Mouse (Mus musculus) embryonic facial prominence, embryonic 13.5 days (tissue): ENCODE data around the gene Gm45208. TPM values are rescaled to one million over a fixed set of nuclear protein-coding genes. Genes with fewer than 3 reads are reported as not detected.
"Not testable (repeated sequence)": the region's sequence is repeated elsewhere in the genome, so short reads cannot be mapped to it uniquely, and the experiment has no call there.

ENCODE experiments used
- ATAC-seq: fragments of 200-750 bp; cut with Nextera tagmentation; 2 replicates; pipeline ENCODE4 v1.8.0; 2017; ENCODE audit warnings: low read depth; ENCODE audit not compliant: insufficient number of reproducible peaks, insufficient read depth, low FRiP score, low TSS enrichment
- H3K27ac ChIP-seq: fragments of 300-500 bp; sonication (generic); 2 replicates; pipeline ENCODE4 v1.5.1; 2015; ENCODE audit warnings: moderate library complexity, mild to moderate bottlenecking, inconsistent platforms
- H3K27me3 ChIP-seq: fragments of 300-500 bp; sonication (generic); 2 replicates; pipeline ENCODE4 v1.6.1; 2015; ENCODE audit warnings: mild to moderate bottlenecking, inconsistent platforms
- H3K36me3 ChIP-seq: fragments of 300-500 bp; sonication (generic); 2 replicates; pipeline ENCODE4 v1.6.1; 2015; ENCODE audit warnings: mild to moderate bottlenecking, inconsistent platforms
- H3K4me1 ChIP-seq: fragments of 300-500 bp; sonication (generic); 2 replicates; pipeline ENCODE4 v1.6.1; 2015; ENCODE audit warnings: inconsistent platforms
- H3K4me2 ChIP-seq: fragments of 300-500 bp; sonication (generic); 2 replicates; pipeline ENCODE4 v1.6.1; 2015; ENCODE audit warnings: moderate library complexity, mild to moderate bottlenecking, inconsistent platforms
- H3K4me3 ChIP-seq: fragments of 300-500 bp; sonication (generic); 2 replicates; pipeline ENCODE4 v1.5.1; 2015; ENCODE audit warnings: mild to moderate bottlenecking, inconsistent platforms
- H3K9ac ChIP-seq: fragments of 300-500 bp; sonication (generic); 2 replicates; pipeline ENCODE4 v1.6.1; 2015; ENCODE audit warnings: mild to moderate bottlenecking, inconsistent platforms
- H3K9me3 ChIP-seq: fragments of 300-500 bp; sonication (generic); 2 replicates; pipeline ENCODE4 v1.6.1; 2016; ENCODE audit warnings: inconsistent platforms
- WGBS: fragments of 180-500 bp; shearing (Covaris S2); methylation state at CpG from one replicate; pipeline ENCODE4 v1.1.7; 2015; ENCODE audit warnings: mixed read lengths; 5-methylcytosine and 5-hydroxymethylcytosine counted together
- polyA plus RNA-seq: library from polyadenylated mRNA; unstranded; fragments of >200 nt; fragmentation: Nextera tagmentation; extraction: Ambion mirVana; gene quantifications from 2 replicates; pipeline ENCODE4 v1.2.1, GENCODE M21; 2015

Gm45208 gene
- polyA plus RNA-seq, 1 experiment from 2014 or later = not detected

GRCm38 (mm10) chrX:7692862-7693261 is 29.2 kb upstream of the Gm45208 start:
- no peak overlapping the region for H3K27ac ChIP-seq
- H3K9ac ChIP-seq = no peak overlapping the region
- no peak overlapping the region for H3K4me3 ChIP-seq
- H3K4me2 ChIP-seq = no peak overlapping the region
- H3K36me3 ChIP-seq = no peaks in the 10 kb centered on the region
- H3K9me3 ChIP-seq = no peaks in the 10 kb centered on the region
- 40% methylated on average over 4 of the region's 4 CpGs for WGBS
- no peaks in the 10 kb centered on the region for H3K27me3 ChIP-seq
- H3K4me1 ChIP-seq = no peaks in the 10 kb centered on the region
- no peak for ATAC-seq

- 43% methylated on average over 6 of the region's 6 CpGs for WGBS
- H3K4me1 ChIP-seq = peaks cover 5% of the 10 kb centered on the region; the same call in 1 of the 2 replicates
- H3K36me3 ChIP-seq = peaks cover 2% of the 10 kb centered on the region; the same call in 1 of the 2 replicates
- no peak overlapping the region for H3K27ac ChIP-seq
- no peak overlapping the region for H3K9ac ChIP-seq
- peak overlapping the region; percentile 58; the same call in 1 of the 2 replicates for H3K4me3 ChIP-seq
- H3K27me3 ChIP-seq = no peaks in the 10 kb centered on the region
- H3K9me3 ChIP-seq = no peaks in the 10 kb centered on the region
- ATAC-seq = no peak
- peak overlapping the region; percentile 46 for H3K4me2 ChIP-seq
Observed at GRCm38 (mm10) chrX:7696520-7696919, 25.5 kb upstream of the Gm45208 start.

GRCm38 (mm10) chrX:7696954-7697381 is 25.1 kb upstream of the Gm45208 start, which contains the start of gene Gpkow:
Gene Gpkow, plus strand, starts transcription at chrX:7697131.
- peak within 1 kb of the TSS; percentile 60 for H3K4me2 ChIP-seq
- H3K4me1 ChIP-seq = peaks cover 5% of the 10 kb centered on the region; the same call in 1 of the 2 replicates
- H3K9me3 ChIP-seq = no peaks in the 10 kb centered on the region
- H3K9ac ChIP-seq = peak within 1 kb of the TSS; percentile 72
- WGBS = 23% methylated on average over 33 of the region's 33 CpGs
- peaks cover 6% of the 10 kb centered on the region; the same call in 1 of the 2 replicates for H3K36me3 ChIP-seq
- peak within 1 kb of the TSS; percentile 58 for H3K4me3 ChIP-seq
- peak within 1 kb of the TSS; percentile 33; the same call in 1 of the 2 replicates for H3K27ac ChIP-seq
- H3K27me3 ChIP-seq = no peaks in the 10 kb centered on the region
- ATAC-seq = peak; percentile 85

- not testable (repeated sequence) for H3K4me1 ChIP-seq, ATAC-seq, H3K9me3 ChIP-seq, H3K36me3 ChIP-seq, H3K27me3 ChIP-seq, H3K27ac ChIP-seq
- H3K4me2 ChIP-seq = peak overlapping the region; percentile 55
- H3K9ac ChIP-seq = peak overlapping the region; percentile 59; the same call in 1 of the 2 replicates
- H3K4me3 ChIP-seq = peak overlapping the region; percentile 36
- 22% methylated on average over 6 of the region's 12 CpGs for WGBS
Observed at GRCm38 (mm10) chrX:7713764-7714134, 8.3 kb upstream of the Gm45208 start.

- not testable (repeated sequence) for H3K36me3 ChIP-seq, H3K27ac ChIP-seq, H3K9me3 ChIP-seq, H3K4me1 ChIP-seq, H3K27me3 ChIP-seq
- ATAC-seq = peak; percentile 97
- WGBS = 22% methylated on average over 51 of the region's 60 CpGs
- Histone ChIP-seq H3K4me3 (peak within 1 kb of the TSS; percentile 36), H3K4me2 (peak within 1 kb of the TSS; percentile 55), H3K9ac (peak within 1 kb of the TSS; percentile 59; the same call in 1 of the 2 replicates)
Observed at GRCm38 (mm10) chrX:7714135-7714899, 7.7 kb upstream of the Gm45208 start, which contains the start of gene Wdr45. Gene Wdr45, plus strand, starts transcription at chrX:7714333.

- H3K4me2 ChIP-seq, H3K4me3 ChIP-seq, H3K4me1 ChIP-seq, H3K9ac ChIP-seq, H3K36me3 ChIP-seq, H3K9me3 ChIP-seq, H3K27ac ChIP-seq, ATAC-seq, H3K27me3 ChIP-seq: not testable (repeated sequence)
- WGBS = 44% methylated on average over 1 of the region's 1 CpGs
Observed at GRCm38 (mm10) chrX:7716058-7716457, 6.0 kb upstream of the Gm45208 start.

GRCm38 (mm10) chrX:7722282-7722611 is 202 bp downstream of the Gm45208 start:
- ATAC-seq = no peak
- Histone ChIP-seq H3K9ac (peak overlapping the region; percentile 73), H3K27ac (peak overlapping the region; percentile 91), H3K4me1 (0 out of 2 replicates have a peak, but pooled peaks cover 4% of the 10 kb centered on the region), H3K4me2 (peak overlapping the region; percentile 69), H3K9me3 (no peaks in the 10 kb centered on the region), H3K36me3 (peaks cover 23% of the 10 kb centered on the region; the same call in 1 of the 2 replicates), H3K4me3 (peak overlapping the region; percentile 57), H3K27me3 (no peaks in the 10 kb centered on the region)
- 30% methylated on average over 11 of the region's 11 CpGs for WGBS

GRCm38 (mm10) chrX:7722691-7723090 is 646 bp downstream of the Gm45208 start:
- WGBS = 23% methylated on average over 4 of the region's 4 CpGs
- Histone ChIP-seq H3K4me2 (peak overlapping the region; percentile 69), H3K9me3 (no peaks in the 10 kb centered on the region), H3K27ac (no peak overlapping the region), H3K27me3 (no peaks in the 10 kb centered on the region), H3K4me1 (0 out of 2 replicates have a peak, but pooled peaks cover 4% of the 10 kb centered on the region), H3K9ac (peak overlapping the region; percentile 73), H3K36me3 (peaks cover 23% of the 10 kb centered on the region; the same call in 1 of the 2 replicates), H3K4me3 (peak overlapping the region; percentile 57)
- ATAC-seq = no peak

- H3K4me3 ChIP-seq = no peak overlapping the region
- H3K27ac ChIP-seq = no peak overlapping the region
- 0 out of 2 replicates have a peak, but pooled peaks cover 4% of the 10 kb centered on the region for H3K4me1 ChIP-seq
- no peak overlapping the region for H3K4me2 ChIP-seq
- no peaks in the 10 kb centered on the region for H3K9me3 ChIP-seq
- no peak overlapping the region for H3K9ac ChIP-seq
- H3K27me3 ChIP-seq = no peaks in the 10 kb centered on the region
- WGBS = 69% methylated on average over 7 of the region's 7 CpGs
- ATAC-seq = no peak
- peaks cover 23% of the 10 kb centered on the region; the same call in 1 of the 2 replicates for H3K36me3 ChIP-seq
Observed at GRCm38 (mm10) chrX:7724135-7724534, 2.1 kb downstream of the Gm45208 start.

GRCm38 (mm10) chrX:7725841-7726240 is 3.8 kb downstream of the Gm45208 start:
- Histone ChIP-seq H3K4me2 (no peak overlapping the region), H3K36me3 (peaks cover 23% of the 10 kb centered on the region; the same call in 1 of the 2 replicates), H3K9me3 (no peaks in the 10 kb centered on the region), H3K27me3 (no peaks in the 10 kb centered on the region), H3K27ac (no peak overlapping the region), H3K4me3 (no peak overlapping the region), H3K4me1 (0 out of 2 replicates have a peak, but pooled peaks cover 4% of the 10 kb centered on the region), H3K9ac (no peak overlapping the region)
- ATAC-seq = no peak
- 81% methylated on average over 12 of the region's 12 CpGs for WGBS

- H3K27ac ChIP-seq = no peak overlapping the region
Observed at GRCm38 (mm10) chrX:7727176-7727575, 5.1 kb downstream of the Gm45208 start.

More at GRCm38 (mm10) chrX:7727176-7727575, 5.1 kb downstream of the Gm45208 start:
- WGBS = 90% methylated on average over 13 of the region's 13 CpGs
- H3K4me1 ChIP-seq = 0 out of 2 replicates have a peak, but pooled peaks cover 4% of the 10 kb centered on the region
- peaks cover 23% of the 10 kb centered on the region; the same call in 1 of the 2 replicates for H3K36me3 ChIP-seq
- no peak overlapping the region for H3K4me3 ChIP-seq
- H3K27me3 ChIP-seq = no peaks in the 10 kb centered on the region
- H3K9me3 ChIP-seq = no peaks in the 10 kb centered on the region
- no peak overlapping the region for H3K9ac ChIP-seq
- no peak overlapping the region for H3K4me2 ChIP-seq
- no peak for ATAC-seq
